Mouse (Mus musculus) ES-E14 (cell line): ENCODE measurements at regions not wholly inside any gene's neighbourhood (a gene's known extent, or its start where the extent isn't known, plus 50 kb on each side); places are given as distances from the start of the nearest gene placed in this dataset.

Experiments used
- CHD2 ChIP-seq: IDR thresholded peaks from 2 replicates; pipeline ENCODE4 v1.6.1; 2014; ENCODE audit warnings: mild to moderate bottlenecking, low read depth, low read length, inconsistent platforms
- HCFC1 ChIP-seq: IDR thresholded peaks from 2 replicates; pipeline ENCODE4 v1.6.1; 2012; ENCODE audit warnings: low read length, inconsistent platforms, borderline replicate concordance; ENCODE audit not compliant: insufficient read depth
- ZC3H11A ChIP-seq: IDR thresholded peaks from 2 replicates; pipeline ENCODE4 v1.6.1; 2012; ENCODE audit warnings: low read depth, mild to moderate bottlenecking, inconsistent platforms, low read length, borderline replicate concordance

- TF ChIP-seq CHD2 (no peak), ZC3H11A (no peak), HCFC1 (no peak)
Measured at GRCm38 (mm10) chr4:105286809-105287208, 129.7 kb downstream of the Plpp3 start.
